Mouse (Mus musculus) granulocyte monocyte progenitor cell, adult 5-6 weeks (primary cell): ENCODE measurements around the gene Gm11985. TPM values are rescaled to one million over a fixed set of nuclear protein-coding genes. Genes with fewer than 3 reads are reported as not detected.

Source experiments
- ATAC-seq: replicated peaks from 2 replicates; pipeline ENCODE4 v1.8.0; 2016; ENCODE audit warnings: mild to moderate bottlenecking, moderate TSS enrichment, inconsistent platforms; ENCODE audit not compliant: poor library complexity, severe bottlenecking
- total RNA-seq, 2 experiments: library from RNA; stranded (forward) in 1 of 2; stranded (reverse) in 1 of 2; fragments of 200-712, 200-1000 nt in 1 of 2; fragments of >200 nt in 1 of 2; fragmentation: Nextera tagmentation in 1 of 2; gene quantifications; 2 replicates each; pipeline ENCODE4 v1.2.3; 2014 to 2017

Gm11985 gene
- total RNA-seq, 2 experiments from 2014 or later: not detected

DNA sequence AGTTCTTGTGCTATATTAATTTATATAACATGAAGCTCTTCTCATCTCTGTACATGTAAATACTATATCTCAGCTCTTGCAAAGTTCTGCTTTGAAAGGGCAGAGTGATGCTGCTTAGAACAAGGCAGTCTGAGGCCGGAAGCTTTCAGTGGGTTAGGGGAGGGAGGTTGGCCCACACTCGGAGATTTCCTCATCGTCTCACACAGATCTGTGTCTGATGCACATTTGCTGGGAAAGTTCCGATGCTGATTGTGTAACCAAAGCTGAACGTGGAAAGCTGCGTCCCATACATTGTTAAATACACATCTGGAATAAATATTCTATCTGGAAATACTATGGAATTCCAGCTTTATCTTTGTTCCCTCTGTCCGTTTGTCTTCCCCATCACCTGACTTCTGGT is 13.8 kb upstream of the Gm11985 start:
- ATAC-seq: no peak

DNA sequence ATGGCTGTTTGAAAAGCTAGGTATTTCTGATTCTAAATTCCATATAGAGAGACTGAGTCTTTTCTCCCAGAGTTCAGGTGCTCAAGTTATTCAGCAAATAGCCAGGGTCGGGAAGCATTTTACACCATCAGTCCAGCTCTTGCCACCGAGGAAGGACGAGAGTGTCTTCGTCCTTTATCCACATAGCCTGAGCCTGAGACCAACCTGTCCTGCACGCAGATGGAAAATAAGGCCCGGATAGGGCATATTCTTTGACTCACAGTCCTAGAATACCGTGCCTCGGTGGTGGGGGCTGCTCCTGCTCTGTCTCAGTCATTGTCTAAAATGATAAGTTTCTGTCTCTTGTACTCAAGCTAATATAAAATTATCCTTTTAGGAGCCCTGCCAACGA is 12.0 kb upstream of the Gm11985 start:
- ATAC-seq: no peak

DNA sequence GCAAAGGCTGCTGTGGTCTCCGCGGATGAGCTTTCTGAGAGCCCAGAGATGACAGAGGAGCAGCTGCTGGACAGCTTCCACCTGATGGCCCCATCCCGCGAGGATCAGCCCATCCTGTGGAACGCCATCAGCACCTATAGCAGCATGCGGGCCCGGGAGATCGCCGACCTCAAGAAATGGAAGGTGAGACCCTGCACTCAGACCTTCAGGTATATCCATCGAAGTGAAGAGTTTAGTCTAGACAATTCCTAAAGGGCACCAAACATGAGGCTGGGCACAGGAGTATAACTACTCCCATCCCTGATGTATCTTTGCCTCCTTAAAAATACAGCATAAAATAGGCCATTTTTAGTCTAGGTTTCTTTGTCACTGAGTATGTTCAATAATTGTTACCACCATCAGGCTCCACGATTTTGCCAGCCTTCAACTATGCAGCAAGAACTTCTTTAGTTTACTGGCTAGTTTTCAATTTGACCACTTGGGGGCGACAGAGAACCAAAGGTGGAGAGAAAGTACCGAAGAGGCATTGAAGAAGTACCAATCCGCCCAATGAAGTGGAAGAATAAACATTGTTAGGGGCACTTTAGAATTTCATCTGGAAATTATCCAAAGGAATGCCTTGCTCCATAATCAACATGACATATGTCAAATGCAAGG is 11.5 kb upstream of the Gm11985 start:
- peak; percentile 37; the same call in 1 of the 2 replicates for ATAC-seq

DNA sequence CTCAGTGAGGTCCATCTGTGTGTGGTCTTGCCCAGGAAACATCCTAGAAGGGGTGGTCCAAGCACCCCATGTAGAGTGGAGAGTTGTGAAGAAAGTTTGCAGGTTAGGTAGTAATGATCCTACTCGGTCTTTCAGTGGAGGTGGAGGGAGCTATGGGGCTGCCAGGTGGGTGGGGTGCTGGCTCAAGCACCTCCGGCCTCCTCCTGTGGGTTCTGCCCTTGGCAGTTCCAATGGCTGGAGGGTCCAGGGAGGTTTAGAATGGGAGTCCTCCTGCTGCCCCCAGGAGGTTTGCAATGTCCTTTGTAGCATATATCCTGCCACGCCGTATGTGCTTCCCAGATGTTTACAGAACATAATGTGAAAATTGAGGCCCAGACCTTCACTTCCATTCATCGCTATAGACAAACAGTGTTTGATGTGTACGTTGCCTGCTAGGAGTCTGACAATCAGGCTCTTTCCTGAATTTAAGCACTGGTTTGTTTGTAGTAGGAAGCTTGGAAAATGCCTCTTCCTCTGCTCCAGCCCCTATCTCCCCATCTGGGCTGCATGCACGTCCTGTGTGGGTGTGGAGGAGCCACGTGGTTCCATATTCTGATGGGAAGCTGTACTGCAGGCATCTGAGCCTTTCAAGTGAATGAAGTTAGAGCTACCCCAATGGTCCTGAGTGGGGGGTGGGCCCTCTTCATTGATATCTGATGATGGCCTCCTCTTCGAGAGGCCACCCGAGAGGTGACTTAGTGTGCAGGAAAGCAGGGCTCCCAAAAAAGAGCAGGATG is 10.3 kb upstream of the Gm11985 start:
- ATAC-seq: no peak

DNA sequence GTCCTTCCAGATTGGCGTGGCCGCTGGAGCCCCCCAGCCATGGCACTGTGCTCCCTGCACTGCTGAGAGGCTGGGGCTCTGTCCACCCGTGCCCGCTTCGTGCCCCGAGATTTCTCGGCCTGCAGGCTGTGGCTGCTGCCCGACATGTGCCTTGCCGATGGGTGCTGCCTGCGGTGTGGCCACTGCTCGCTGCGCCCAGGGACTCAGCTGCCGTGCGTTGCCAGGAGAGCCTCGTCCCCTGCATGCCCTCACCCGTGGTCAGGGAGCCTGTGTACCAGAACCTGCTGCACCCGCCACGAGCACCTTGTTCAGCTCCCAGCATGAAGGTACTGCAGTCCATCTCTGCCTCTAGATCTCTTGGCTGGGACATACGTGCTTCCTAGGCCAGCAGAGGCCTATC is 9.6 kb upstream of the Gm11985 start:
- ATAC-seq: no peak

DNA sequence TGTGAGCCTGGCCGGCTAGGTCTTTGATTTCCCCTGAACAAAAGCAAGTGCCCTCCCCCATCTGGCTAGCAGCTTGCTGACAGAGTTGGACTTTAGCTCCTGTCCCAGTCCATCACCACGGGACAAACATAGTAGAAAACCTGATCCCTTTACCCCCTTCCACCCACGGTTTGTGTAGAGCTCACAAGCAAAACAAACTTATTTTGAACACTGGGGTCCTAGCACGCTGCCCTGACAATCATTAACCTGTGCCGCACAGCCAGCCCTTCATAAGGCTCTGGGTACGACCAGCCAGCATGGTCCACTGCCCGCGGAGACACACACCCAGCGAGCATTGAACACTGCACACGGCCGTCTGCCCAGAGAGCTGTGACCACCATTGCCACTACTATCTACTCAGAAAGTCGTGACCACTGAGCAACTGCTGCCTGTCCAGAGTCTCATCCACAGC is 9.1 kb upstream of the Gm11985 start, which contains the start of gene Igfbp1:
Igfbp1 (plus strand) TSS at position 292 of the 451 bp plus-strand sequence.
- no peak for ATAC-seq

DNA sequence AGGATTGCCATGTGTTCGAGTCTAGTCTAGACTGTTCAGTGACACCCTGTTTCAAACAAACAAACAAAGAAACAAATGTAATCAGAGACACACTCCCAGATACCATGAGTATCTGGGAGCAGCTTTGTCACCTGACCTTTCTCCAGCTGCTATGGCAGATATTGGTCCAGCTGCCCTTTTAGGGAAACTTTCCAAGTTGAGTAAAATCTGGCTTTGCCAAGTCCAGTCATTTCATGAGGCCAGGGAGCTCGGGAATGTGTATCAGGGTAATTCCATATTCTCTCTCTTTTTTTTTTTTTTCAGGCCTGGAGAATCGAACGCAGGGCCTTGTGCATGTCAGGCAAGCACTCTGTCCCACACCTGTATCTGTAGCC is 6.9 kb upstream of the Gm11985 start:
- no peak for ATAC-seq

DNA sequence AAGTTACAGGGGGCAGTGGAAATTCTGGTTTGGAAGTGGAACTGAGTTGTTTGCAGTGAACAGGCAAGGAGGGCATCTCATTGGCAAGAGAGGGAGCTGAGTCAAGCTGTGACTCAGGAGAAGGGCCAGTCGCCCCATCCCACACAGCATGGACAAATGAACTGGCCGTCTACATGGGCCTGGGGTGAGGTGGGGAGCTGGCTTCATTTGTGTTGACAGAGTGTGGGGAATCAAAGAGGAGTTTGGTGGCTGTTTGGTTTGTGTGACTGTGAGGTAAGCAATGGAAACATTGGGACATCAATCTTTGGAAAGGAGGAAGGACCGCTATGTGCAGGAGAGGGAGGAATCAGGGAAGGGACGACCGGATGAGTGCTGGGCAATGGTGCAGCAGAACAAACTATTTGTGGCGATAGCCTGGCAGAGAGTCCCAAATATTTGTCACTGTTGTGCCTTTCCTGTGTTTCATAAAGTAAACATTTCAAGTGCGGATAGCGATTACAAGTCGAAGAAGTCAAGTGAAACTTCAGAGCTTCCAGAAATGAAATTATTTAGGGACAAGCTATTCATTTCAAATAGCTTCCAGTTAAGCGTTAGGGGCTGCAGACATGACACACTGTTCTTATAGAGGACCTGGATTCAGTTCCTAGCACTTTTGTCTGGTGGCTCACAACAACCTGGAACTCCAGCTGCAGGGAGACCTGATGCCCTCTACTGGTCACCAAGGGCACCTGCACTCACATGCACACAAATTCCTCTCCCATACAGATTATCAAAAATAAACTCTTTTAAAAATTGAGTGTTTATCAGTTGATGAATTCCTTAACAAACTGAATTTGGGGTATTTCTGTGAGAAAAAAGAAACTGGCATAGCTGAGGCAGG is 6.3 kb upstream of the Gm11985 start:
- no peak for ATAC-seq

DNA sequence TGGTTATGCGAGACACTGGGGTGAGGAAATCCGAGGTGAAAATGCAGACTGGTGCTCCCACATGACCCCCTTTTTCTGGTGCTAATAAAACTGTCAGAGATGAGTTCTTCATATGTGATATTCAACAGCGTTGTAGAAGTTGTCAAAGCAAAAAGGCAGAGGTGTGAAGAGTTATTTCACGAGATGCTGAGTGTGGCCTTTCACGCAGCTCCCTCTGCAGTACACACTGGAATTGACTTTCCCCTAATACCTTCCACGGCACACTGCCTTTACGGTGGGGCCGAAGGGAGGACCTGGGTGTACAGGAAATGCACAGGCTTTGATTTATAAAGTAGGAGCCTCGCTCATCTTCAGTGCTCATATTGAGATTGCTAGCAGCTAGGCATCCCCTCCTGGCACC is 4.8 kb upstream of the Gm11985 start:
- ATAC-seq: no peak

DNA sequence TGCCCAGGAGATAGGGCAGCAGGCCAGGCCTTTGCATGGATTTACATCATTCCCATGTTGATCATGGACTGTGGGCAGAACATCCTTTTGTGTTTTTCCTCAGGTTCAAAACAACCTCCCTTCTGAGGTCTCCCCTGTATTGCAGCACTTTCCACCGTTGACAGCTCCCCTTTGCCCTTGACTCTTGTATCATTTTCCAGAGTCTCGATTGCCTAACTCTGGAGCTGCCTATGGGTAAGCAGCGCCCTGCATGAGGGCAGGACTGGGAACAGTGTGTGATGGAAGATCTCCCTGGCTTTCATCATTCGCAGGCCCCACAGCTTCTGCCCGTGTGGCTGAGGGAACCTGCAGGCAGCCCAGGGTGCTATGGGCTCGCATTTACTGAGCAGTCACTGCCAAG is 4.3 kb upstream of the Gm11985 start:
- ATAC-seq: no peak

DNA sequence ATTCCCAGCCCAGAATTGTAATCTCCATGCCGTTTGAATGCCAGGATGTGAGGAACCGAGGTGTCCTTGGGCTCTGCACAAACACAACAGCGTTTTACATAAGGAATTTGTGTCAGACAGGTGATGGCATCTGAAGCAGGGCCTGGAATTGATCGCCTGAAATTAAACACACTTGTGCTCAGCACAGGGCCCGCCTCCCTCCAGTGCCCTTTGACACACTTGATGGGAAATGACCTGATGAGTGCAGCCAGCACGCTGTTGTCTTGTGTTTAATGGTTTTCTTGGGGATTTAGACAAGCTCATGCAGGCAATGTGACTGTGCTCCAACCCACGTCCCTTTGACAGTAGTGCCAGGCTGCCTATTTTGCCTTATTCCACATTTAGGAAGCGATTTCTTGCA is 897 bp downstream of the Gm11985 start:
- no peak for ATAC-seq

DNA sequence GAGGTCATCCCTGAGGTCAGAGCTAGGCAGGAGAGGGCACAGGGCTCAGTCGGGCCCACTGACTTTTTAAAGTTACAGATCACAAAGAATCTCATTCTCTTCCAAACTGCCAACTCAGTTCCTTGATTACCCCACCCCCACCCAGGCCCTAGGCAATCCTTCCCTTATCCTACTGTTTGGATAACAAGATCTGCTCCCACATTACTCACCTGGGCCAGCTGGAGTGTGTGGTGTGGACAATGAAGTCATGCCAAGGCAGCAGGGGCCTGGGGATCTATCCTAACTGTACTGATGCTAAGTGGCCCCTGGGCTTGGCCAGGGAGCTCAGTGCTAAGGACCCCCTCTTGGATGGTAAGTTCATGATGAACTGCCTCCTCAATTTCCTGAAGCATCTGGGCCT is 3.9 kb downstream of the Gm11985 start:
- ATAC-seq: no peak

DNA sequence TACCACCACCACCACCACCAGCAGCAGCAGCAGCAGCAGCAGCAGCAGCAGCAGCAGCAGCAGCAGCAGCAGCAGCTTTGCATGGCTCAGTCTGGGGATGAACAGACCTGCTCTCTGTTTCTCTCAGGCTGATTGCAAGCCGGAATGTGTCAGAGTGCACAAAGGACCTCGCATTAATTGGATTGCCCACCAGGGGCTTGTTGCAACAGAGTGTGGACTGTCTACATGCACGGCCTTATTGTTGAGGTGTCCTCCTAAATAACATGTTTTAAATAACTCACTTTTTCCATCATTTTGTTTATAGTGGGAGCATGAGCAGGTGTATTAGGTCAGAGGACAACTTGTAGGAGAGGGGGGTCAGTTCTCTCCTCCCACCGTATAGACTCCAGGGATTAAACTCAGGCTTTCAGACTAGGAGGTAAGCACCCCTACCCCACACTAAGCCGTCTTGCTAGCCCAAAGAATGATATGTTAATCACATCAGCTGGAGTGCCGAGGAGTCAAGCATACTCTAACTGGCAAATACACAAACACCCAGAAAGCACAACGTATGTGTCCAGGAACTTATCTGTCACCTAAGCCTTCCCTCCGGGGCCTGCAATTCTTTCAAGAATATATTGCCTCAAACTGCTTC is 5.8 kb downstream of the Gm11985 start:
- ATAC-seq: no peak

DNA sequence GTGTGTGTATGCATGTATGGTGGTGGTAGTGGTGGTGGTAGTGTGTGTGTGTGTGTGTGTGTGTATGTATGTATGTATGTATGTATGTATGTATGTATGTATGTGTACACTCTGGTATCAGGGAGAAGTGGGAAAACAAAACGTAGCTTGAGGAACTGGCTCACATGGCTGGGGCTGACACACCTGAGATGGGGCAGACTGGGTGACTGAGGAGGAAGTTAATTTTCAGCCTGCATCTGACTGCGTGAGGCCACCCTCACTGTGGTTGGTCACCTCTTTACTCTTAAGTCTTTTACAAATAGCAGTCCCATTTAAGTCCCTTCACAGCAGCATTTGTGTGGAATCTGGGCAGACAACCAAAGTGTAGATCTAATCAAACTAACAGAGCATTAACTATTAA is 9.1 kb downstream of the Gm11985 start:
- ATAC-seq: no peak

DNA sequence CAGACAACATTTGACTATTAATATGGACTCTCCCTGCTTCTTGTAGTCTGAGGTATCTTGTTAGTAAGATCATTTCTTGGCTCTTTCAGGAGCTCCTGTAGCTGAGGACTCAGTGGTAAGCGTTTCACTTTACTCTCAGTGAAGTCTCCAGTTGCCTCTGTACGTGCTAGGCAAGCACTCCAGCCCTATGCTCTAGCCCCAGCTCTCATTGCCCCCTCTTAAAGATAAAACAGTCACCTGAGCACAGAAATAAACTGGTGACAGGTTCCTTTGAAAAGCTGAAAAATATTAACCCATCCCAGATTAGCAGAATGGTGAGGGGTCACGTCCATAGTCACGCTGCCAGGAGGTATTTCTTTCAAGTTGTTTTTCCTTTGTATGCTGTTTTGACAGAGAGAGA is 9.6 kb downstream of the Gm11985 start:
- no peak for ATAC-seq

DNA sequence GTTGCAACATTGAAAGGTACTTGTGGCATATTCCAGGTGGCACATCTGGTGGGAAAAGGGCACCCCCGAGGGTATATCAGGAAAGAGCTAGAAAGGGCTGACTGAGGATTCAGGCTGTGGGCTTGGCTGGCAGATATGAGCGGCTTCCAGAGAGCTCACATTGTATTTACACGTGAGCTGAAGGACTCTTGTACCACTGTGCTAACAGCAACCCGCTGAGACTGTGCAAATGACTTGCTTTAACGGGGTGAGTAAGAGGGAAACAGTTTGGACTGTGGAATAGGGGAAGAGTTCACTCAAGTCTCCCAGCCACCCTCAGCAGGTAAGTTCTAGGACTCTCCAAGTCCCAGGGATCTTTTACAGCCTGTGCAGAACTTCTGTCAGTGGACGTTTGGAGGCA is 14.7 kb downstream of the Gm11985 start:
- ATAC-seq: no peak

DNA sequence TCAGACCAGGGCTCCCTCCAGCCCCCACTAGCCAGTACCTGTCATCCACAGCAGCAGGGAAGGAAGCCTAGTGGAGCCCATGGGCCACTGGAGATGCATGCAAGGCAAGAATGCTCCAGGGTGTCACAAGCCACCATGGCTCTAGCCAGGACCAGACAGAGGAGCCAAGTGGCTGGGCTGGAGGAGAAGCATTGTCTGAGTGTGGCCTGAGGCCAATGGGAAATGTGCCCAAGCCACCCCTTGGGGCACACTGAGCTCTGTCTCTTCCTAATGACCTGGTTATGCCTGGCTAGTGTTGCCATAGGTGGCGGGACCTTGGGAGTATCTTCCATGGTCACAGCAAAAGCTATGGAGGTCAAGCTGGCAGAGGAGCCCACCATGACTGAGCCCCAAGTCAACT is 18.7 kb downstream of the Gm11985 start:
- no peak for ATAC-seq

DNA sequence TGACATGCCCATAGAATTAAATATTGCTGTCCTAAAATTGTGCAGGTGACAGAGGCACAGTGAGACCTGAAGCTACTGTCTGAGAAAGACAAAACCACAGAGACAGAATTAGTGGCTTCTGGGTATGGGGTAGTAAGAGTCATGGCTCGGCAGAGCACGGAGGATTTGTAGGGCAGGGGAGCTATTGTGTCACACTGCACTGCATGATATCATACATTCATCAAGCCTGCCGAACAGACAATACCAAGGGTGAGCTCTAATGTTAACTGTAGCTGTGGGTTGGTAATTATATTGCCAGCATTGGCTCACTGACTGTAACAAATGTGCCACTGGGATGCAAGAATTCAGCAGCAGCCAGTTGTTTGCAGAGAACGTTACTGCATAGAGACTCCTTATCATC is 24.0 kb downstream of the Gm11985 start:
- no peak for ATAC-seq

DNA sequence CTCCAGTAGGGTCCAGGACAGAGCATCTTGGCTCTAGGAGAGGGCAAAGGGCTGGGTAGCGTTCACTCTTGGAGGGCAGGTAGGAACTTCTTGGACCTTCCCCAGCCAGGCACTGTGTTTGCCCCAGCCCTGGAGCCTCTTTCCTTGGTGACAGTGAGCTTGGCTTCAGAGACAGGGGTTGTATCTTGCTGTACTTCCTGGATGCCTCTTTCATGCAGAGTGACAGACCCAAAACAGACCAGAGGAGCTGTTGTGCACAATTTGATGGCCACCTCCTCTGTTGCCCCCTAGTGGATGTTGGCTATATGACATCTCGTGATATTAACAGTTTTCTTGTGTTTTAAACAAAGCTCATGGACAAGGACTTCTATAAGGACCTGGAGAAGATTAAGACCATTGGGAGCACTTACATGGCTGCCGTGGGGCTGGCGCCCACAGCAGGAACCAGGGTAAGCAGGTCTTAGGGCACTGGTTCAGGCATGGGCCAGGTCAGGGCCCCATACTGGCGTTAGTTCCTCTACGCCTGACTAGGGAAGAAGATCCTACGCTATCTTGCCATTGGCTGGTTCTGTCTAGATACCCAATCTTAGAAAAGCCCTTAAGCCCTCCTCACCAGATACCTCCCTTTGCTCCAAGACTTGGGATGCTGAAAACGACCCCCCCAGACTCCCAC is 26.7 kb downstream of the Gm11985 start:
- no peak; the same call in 1 of the 2 replicates for ATAC-seq

DNA sequence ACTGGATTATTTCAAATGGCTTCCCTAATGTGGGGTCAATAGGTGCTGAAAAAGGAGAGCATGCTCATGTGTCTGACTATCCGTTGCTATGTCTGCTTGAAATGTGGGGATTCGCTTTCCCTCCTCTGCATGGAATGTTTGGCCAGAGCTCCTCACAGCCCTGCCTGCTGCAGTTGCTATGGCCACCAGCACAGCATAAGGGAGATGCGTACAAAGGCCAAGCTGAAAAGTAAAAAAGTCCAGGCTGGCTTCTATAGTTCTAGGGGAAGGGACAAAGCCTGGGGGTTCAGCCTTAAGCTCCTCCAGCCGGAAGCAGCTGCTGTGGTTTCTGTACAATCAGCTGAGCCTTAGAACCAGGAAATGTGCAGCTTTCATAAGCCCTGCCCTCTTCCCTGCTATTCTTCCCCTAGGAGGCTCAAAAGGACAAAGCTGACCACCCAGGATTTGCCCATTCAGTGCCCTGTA is 27.7 kb downstream of the Gm11985 start:
- ATAC-seq: no peak
